Mouse (Mus musculus) spleen, adult 2 months (tissue): ENCODE data around the gene Tdg.

Source experiments
- CTCF ChIP-seq: fragments of 200-500 bp; IDR thresholded peaks from 2 replicates; pipeline ENCODE4 v1.5.1; 2011; ENCODE audit warnings: mild to moderate bottlenecking, inconsistent platforms; ENCODE audit not compliant: insufficient read depth, insufficient read length, insufficient replicate concordance; ENCODE audit errors: extremely low read depth
- POLR2A ChIP-seq: fragments of 200-500 bp; IDR thresholded peaks from 2 replicates; pipeline ENCODE4 v1.6.1; 2011; ENCODE audit warnings: low read depth, low read length, inconsistent platforms

- TF ChIP-seq CTCF (no peak), POLR2A (no peak)
Observed at GRCm38 (mm10) chr10:82670205-82670604, 40.6 kb downstream of the Tdg start.
